Mouse (Mus musculus) hindbrain, postnatal 0 days (tissue): ENCODE results near the gene Ifngr2. TPM values are rescaled to one million over a fixed set of nuclear protein-coding genes. Genes with fewer than 3 reads are reported as not detected.

Experiments
- ATAC-seq: fragments of 200-750 bp; cut with Nextera tagmentation; 2 replicates; pipeline ENCODE4 v1.8.0; 2017; ENCODE audit warnings: mild to moderate bottlenecking, moderate TSS enrichment, moderate library complexity
- DNase-seq: peaks from one replicate; pipeline ENCODE4 v3.0.0-alpha.2; 2015; ENCODE audit warnings: low spot score
- H3K27ac ChIP-seq: fragments of 300-500 bp; sonication (generic); 2 replicates; pipeline ENCODE4 v1.5.1; 2014; ENCODE audit warnings: mild to moderate bottlenecking
- H3K27me3 ChIP-seq: fragments of 300-500 bp; sonication (generic); 2 replicates; pipeline ENCODE4 v1.6.1; 2014; ENCODE audit warnings: low read length, mixed read lengths; ENCODE audit not compliant: insufficient read depth
- H3K36me3 ChIP-seq: fragments of 300-500 bp; sonication (generic); 2 replicates; pipeline ENCODE4 v1.6.1; 2014; ENCODE audit warnings: low read length, mixed read lengths; ENCODE audit not compliant: insufficient read depth
- H3K4me1 ChIP-seq: fragments of 300-500 bp; sonication (generic); 2 replicates; pipeline ENCODE4 v1.6.1; 2014; ENCODE audit warnings: antibody characterized with exemption, low read length, mixed read lengths; ENCODE audit not compliant: insufficient read depth
- H3K4me2 ChIP-seq: fragments of 300-500 bp; sonication (generic); 2 replicates; pipeline ENCODE4 v1.6.1; 2014; ENCODE audit warnings: low read depth, mild to moderate bottlenecking, low read length, moderate library complexity, mixed read lengths
- H3K4me3 ChIP-seq: fragments of 300-500 bp; sonication (generic); 2 replicates; pipeline ENCODE4 v1.5.1; 2014; ENCODE audit warnings: low read length
- H3K9ac ChIP-seq: fragments of 300-500 bp; sonication (generic); replicated peaks from 2 replicates; pipeline ENCODE4 v1.6.1; 2014; ENCODE audit warnings: mild to moderate bottlenecking, low read length, moderate library complexity, mixed read lengths
- H3K9me3 ChIP-seq: fragments of 300-500 bp; sonication (generic); 2 replicates; pipeline ENCODE4 v1.6.1; 2016; ENCODE audit warnings: low read length, mixed read lengths
- CTCF ChIP-seq: IDR thresholded peaks from 2 replicates; pipeline ENCODE4 v1.5.1; 2016; ENCODE audit warnings: antibody characterized with exemption, control low read depth, low read depth
- WGBS: fragments of 180-500 bp; shearing (Covaris S2); extraction: QIAGEN DNeasy Blood & Tissue Kit; methylation state at CpG from one replicate; pipeline ENCODE4 v1.1.7; 2014; 5-methylcytosine and 5-hydroxymethylcytosine counted together
- polyA plus RNA-seq: library from polyadenylated mRNA; unstranded; fragments of >200 nt; fragmentation: Nextera tagmentation; extraction: Ambion mirVana; gene quantifications from 2 replicates; pipeline ENCODE4 v1.2.1, GENCODE M21; 2015
- total RNA-seq: library from RNA; depleted of rRNA; stranded (reverse); fragments of >200 nt; gene quantifications from 2 replicates; pipeline ENCODE4 v1.2.3, GENCODE M21; 2014

Ifngr2 gene
- total and polyA plus RNA-seq, 2 experiments from 2014 or later, result 53.1 to 131 TPM

DNA sequence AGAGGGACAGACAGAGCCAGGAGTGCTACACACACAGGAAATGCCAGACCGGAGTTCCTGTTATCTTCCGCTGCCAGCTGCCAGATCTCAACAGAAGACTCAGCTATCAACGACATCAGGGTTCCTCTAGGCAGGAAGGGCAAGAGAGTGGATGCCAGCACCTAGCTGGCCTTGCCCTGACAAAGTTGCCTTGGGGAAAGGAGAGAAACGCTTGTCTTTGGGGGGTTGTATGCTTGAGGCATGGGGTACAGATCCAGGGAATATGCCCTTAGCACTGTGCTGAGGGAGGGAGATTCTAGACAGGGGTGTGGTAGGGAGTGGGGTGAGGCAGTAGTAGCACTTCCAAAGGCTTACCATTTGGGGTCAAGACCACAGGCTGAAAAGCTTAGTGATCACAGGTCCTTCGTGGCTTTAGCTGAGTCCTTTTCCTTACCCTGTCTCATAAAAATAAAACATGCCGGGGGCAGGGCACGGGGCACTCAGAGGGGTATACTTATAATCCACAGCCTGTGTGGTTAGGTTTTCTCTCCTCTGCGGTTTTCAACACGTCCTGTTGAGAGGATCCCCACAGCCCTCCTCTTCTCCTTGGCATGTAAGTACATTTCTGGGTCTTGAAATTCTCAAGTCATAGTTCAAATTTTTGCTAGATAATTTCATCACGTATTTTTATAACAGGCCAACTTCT lies 1.1 kb upstream of the Ifngr2 start:
- Histone ChIP-seq H3K4me2 (no peak overlapping the region), H3K4me1 (peaks cover 11% of the 10 kb centered on the region), H3K27me3 (no peaks in the 10 kb centered on the region), H3K9me3 (no peaks in the 10 kb centered on the region), H3K9ac (no peak overlapping the region), H3K36me3 (no peaks in the 10 kb centered on the region), H3K27ac (no peak overlapping the region), H3K4me3 (no peak overlapping the region)
- no peak for DNase-seq
- 77% methylated on average over 10 of the region's 10 CpGs for WGBS
- no peak for ATAC-seq
- TF ChIP-seq CTCF, result no peak

DNA sequence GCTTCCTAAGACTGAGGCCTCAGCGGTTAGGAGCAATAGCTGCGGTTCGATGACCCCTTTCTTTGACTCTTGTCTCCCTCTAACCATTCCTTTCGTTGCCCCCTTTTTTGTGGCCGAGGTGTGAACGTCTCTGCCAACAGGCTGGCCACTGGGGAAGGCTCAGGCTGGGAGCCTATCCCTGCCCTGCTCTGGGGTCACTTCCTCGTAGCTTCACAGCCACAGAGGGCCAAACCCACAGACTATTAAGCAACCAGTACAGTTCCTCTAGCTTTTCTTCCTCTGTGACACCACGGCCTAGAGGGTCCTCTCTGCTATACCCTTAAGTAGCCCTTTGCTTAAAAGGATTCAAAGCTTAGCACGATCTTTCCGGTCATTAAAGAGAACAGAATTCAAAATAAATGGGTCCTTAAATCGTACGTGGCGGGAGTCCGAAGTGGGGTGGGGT lies 459 bp upstream of the Ifngr2 start:
- Histone ChIP-seq H3K4me3 (peak overlapping the region; percentile 93), H3K4me1 (peaks cover 11% of the 10 kb centered on the region), H3K36me3 (no peaks in the 10 kb centered on the region), H3K9ac (peak overlapping the region; percentile 92), H3K9me3 (no peaks in the 10 kb centered on the region), H3K27ac (peak overlapping the region; percentile 71; the same call in 1 of the 2 replicates), H3K27me3 (no peaks in the 10 kb centered on the region), H3K4me2 (peak overlapping the region; percentile 83)
- ATAC-seq (peak; percentile 30; the same call in 1 of the 2 replicates), DNase-seq (peak; percentile 25)
- WGBS, result 19% methylated on average over 14 of the region's 14 CpGs
- TF ChIP-seq CTCF, result no peak

DNA sequence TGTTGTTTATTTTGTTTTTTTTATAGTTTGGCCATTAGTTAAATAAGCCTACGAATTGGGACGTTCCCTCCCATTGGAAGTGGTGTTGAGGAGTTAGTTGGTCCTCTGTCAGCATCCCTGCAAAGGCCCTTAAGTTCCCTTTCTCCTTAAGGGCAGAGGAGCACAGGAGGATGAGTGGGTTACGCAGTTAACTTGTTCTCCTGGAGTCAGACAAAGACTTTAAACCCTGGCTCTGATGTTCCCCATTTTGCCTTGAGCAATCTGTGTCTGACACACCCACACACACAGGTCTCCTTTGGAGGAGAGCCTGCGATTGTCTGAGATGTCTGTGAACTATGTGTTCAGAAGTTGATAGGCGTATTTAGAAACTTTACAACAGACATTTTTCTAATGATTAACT lies 1.1 kb downstream of the Ifngr2 start:
- Histone ChIP-seq H3K4me2 (peak overlapping the region; percentile 83), H3K4me1 (peaks cover 11% of the 10 kb centered on the region), H3K27me3 (no peaks in the 10 kb centered on the region), H3K36me3 (no peaks in the 10 kb centered on the region), H3K27ac (no peak overlapping the region), H3K9me3 (no peaks in the 10 kb centered on the region), H3K4me3 (peak overlapping the region; percentile 93), H3K9ac (peak overlapping the region; percentile 92; the same call in 1 of the 2 replicates)
- DNase-seq (no peak), ATAC-seq (no peak)
- no peak for TF ChIP-seq CTCF
- 49% methylated on average over 5 of the region's 5 CpGs for WGBS

DNA sequence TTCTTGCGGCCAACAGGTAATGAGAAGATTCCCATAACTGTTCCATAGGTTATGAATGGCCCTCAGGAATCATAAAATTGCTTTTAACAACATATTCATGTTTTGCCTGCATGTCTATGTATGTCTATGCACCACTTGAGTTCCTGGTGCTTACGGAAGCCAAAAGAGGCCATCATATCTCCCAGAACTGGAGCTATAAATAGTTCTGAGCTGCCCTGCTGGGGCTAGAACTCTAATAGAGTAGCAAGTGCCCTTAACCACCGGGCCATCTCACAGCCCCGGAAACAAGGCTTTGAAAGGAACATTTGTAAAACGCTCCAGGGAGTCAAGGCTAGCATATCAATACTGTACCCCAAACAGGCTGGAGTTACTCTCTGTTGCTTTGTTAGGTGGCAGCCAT lies 1.7 kb downstream of the Ifngr2 start:
- no peak for TF ChIP-seq CTCF
- H3K4me1 ChIP-seq, result peaks cover 11% of the 10 kb centered on the region
- DNase-seq, result no peak
- WGBS, result 33% methylated on average over 5 of the region's 5 CpGs
- no peaks in the 10 kb centered on the region for H3K36me3 ChIP-seq
- no peaks in the 10 kb centered on the region for H3K27me3 ChIP-seq
- no peaks in the 10 kb centered on the region for H3K9me3 ChIP-seq
- peak overlapping the region; percentile 83 for H3K4me2 ChIP-seq
- 0 out of 2 replicates have a peak overlapping the region, but pooled peaks have one; percentile 15 for H3K9ac ChIP-seq
- ATAC-seq, result no peak
- H3K27ac ChIP-seq, result no peak overlapping the region
- peak overlapping the region; percentile 24 for H3K4me3 ChIP-seq

DNA sequence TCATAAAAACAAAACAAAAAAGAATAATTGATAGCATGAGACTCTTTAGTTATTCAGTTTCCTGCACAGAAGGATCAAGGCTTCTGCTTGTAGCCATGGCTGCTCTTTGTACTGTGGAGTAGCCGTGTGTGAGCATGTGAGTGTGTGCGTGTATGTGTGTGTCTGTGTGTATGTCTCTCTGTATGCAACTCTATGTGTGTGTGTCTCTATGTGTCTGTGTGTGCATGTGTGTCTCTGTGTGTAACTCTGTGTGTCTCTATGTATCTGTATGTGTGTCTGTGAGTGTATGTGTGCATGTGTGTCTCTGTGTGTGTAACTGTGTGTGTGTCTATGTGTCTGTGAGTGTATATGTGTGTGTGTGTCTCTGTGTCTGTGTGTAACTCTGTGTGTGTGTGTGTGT lies 2.1 kb downstream of the Ifngr2 start:
- no peak for TF ChIP-seq CTCF
- Histone ChIP-seq H3K4me3 (peak overlapping the region; percentile 24), H3K9ac (0 out of 2 replicates have a peak overlapping the region, but pooled peaks have one; percentile 15), H3K36me3 (no peaks in the 10 kb centered on the region), H3K27ac (no peak overlapping the region), H3K4me2 (peak overlapping the region; percentile 83), H3K9me3 (no peaks in the 10 kb centered on the region), H3K4me1 (peaks cover 11% of the 10 kb centered on the region), H3K27me3 (no peaks in the 10 kb centered on the region)
- no peak for DNase-seq
- WGBS, result 46% methylated on average over 2 of the region's 2 CpGs
- no peak for ATAC-seq

DNA sequence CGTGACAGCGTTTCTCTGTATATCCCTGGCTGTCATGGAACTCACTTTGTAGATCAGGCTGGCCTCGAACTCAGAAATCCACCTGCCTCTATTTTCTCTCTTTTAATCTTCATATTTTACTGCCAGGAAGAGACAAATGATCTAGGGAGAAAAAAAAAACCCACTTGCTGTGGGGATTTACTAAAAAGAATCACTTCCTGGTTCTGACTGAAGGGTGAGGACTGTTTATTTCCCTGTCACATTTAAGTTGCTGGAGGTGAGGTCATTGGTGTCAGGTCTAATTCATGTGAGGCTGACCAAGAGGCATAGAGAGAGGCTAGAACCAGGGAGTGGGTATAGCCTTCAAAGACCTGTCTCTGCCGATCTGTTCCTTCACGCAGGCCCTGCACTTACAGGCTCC lies 2.7 kb downstream of the Ifngr2 start:
- no peak overlapping the region; the same call in 1 of the 2 replicates for H3K4me2 ChIP-seq

DNA sequence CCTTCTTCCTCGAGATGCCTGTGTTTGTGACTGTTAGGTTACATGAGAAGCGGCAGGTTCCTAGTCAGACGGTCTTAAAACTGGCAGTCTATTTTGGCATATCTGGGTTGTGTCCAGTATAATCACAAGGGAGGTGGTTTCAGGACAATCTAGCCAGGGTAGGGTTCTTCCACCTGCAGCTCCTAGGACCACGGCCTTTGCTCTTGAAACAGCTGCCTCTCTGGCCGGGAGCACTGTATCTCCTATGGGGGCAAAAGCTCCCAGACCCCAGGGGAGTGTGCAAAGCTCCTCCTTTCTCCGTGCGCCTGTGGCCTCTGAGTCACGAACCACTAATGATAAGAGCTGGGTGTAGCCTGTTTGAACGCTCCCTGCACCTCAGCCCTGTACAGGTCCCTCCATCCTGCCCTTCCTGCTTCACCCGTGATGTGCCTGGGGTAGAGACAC lies 4.2 kb downstream of the Ifngr2 start:
- DNase-seq, result no peak
- WGBS, result 77% methylated on average over 10 of the region's 10 CpGs
- no peak for ATAC-seq
- H3K4me1 ChIP-seq, result peaks cover 11% of the 10 kb centered on the region
- H3K9me3 ChIP-seq, result no peaks in the 10 kb centered on the region
- H3K4me2 ChIP-seq, result no peak overlapping the region
- no peaks in the 10 kb centered on the region for H3K27me3 ChIP-seq
- no peak overlapping the region for H3K27ac ChIP-seq
- H3K4me3 ChIP-seq, result no peak overlapping the region
- H3K36me3 ChIP-seq, result 0 out of 2 replicates have a peak, but pooled peaks cover 4% of the 10 kb centered on the region
- no peak for TF ChIP-seq CTCF
- H3K9ac ChIP-seq, result no peak overlapping the region

More for the DNA sequence above, 2.7 kb downstream of the Ifngr2 start:
- Histone ChIP-seq H3K9me3 (no peaks in the 10 kb centered on the region), H3K4me1 (peaks cover 11% of the 10 kb centered on the region), H3K9ac (no peak overlapping the region), H3K4me3 (no peak overlapping the region), H3K27ac (no peak overlapping the region), H3K27me3 (no peaks in the 10 kb centered on the region), H3K36me3 (no peaks in the 10 kb centered on the region)
- no peak for DNase-seq
- no peak for TF ChIP-seq CTCF
- ATAC-seq, result no peak
- whole genome bisulfite sequencing, result 60% methylated on average over 5 of the region's 5 CpGs
